Mouse (Mus musculus) spleen, postnatal 36 days (tissue): ENCODE measurements around the gene Snx1.

Source experiments
- DNase-seq, 2 experiments: peaks; one replicate each; pipeline ENCODE4 v3.0.0; 2022; ENCODE audit warnings: low spot score in 2 of 2, mixed read lengths in 1 of 2

The Snx1 gene

DNA sequence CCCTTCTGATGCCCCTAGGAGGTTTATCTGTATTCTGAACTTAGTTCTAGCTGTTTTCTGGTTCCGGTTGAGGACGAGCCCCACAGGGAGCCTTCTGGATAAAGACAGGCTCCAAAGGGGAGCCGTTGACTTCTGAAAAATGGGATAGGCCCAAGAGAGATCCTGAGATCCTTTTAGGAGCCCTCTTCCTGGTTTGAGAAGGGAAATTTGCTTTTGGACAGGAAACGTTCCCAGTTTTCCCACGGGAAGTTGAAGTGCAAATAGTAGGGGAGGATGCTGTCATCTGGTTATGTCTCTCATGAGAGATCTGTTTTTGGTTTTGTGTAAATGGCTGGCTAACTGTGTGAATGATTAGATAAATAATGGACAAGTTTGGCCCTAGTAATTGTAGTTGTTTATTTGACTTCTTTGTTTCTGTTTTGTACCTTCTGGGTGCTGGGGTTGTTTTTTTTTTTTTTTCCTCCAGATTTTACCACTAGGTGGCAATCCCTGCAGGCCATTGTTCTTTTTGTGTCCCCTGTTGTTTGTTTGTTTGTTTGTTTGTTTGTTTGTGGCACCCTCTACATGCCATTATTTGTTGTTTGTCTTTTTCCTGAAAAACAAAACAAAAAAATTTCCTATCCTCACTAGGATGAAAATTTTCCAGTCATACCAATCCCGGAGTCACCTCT, 76.3 kb downstream of the Snx1 start:
- DNase-seq = no peak

DNA sequence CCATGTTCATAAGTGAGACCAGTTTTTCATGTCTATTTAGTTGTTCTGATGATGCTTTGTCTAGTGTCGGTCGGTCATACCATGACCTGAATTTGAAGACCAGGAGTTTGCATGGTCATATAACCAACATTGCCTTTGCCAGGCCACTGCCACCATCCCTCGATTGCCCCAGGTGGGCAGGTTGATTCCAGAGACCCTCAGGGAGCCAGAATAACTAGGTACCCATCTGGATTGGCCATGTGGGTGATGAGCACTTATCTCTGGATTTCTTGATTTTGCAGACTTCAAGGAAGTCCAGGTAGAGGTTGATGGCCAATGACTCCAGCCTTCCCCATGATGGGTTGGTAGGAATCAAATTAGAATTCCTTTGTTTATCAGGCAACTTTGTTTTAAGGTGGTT, 83.1 kb downstream of the Snx1 start:
- no peak for DNase-seq

DNA sequence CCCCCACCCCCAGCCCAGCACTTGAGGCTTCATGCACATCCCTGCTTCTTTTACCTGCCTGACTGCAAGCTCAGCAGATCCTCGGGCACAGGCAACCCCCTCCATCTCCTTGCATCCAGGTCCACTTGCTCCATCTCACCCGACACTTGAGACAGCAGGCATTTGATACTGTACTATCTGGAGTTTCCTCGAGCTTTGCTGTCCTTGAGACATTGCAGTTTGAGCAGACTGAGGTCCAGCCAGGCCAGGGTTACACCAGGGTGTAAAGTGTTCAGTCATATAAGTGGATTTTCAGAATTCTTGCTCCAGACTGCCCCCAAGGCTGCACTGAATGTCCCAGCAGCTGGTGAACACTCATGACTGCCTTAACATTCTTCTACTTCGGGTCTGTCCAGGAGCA, 84.1 kb downstream of the Snx1 start:
- no peak for DNase-seq

DNA sequence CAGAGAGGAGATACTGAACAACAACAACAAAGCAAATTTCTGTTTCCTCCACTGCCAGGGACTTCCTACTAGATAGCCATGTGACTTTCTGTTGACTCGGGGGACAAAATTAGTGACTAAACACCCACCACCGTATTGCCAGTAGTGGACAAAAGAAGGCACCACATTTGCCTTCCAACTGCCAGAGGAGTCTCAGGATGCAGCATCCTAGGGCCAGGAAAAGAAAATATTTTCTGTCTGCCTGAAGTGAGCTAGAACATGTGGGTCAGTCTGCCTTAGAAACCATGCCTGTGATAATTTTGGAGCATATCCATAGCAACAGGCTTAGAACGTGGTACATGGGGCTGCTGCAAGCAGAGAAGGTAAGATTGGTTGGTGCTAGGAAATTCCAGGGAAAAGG, 85.6 kb downstream of the Snx1 start:
- DNase-seq = no peak

DNA sequence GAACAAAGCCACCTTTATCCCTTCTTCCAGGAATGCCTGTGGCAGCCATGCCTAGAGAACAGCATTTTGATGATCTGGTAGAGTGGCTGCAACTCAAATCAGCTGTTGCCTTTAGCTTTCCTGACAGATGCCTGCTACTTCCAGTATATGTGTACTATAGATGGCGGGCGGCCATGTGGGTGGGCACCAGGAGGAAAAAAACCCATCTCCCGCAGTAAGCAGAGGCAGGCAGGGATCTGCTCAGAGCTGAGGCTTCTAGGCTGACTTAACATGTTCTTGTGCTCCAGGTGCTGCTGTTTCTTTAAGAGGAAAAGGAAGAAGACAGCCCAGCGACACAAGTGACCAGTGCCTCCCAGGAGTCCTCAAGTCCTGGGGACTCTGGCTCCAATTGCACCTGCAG, 87.1 kb downstream of the Snx1 start:
- no peak for DNase-seq

DNA sequence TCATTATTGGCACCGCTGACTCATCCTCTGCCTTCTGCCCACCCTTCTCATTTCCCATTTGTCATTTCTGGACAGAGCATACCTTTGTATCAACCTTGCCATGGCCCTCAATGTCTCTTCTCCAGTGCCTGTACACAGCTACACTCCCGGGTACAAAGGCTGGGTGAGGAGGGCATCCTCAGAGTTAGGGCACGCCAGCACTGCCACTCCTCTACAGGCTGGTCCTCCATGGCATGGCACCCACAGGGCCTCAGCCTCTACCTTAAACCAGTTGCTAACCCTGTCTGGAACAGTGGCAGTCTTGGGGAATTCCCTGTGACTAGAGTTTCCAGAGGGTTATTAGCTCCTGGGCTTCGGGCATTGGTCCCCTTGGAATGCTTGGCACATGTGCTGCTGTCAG, 87.8 kb downstream of the Snx1 start:
- DNase-seq = no peak
